Mouse (Mus musculus): ENCODE results near the gene Ifi47.

DNA sequence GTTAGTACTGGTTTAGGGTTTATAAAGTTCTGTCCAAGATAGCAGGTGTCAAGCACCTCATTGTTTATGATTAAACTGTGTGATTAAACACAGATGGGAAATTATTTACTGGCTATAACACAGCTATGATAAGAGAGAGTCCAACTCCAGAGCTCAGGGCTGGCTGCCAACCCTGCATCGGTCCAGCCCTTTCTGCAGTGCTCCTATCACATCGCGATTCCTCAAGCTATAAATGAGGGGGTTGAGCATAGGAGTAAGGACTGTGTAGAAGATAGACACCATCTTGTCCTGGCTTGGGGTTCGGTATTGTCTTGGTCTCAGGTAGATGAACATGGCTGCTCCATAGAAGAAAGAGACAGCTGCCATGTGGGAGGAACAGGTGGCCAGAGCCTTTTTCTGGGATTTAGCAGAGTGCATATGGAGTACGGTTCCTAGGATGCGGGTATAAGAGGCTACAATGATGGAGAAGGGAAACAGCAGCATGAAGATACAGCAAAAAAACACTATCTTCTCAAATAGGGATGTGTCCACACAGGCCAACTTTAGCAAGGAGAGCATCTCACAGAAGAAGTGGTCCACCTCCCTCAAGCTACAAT lies 36.3 kb downstream of the Ifi47 start:
- TF ChIP-seq POLR2A (IDR thresholded peaks at IDR 0.05; ENCODE audit: low read depth, low read length): no peak
- TF ChIP-seq CTCF (conservative IDR thresholded peaks at IDR 0.05; ENCODE audit: insufficient read depth, insufficient read length, low read depth, low read length): no peak

Measured in kidney, adult 2 months (tissue).